Mouse (Mus musculus): ENCODE results near the gene Slc9b1. TPM values are rescaled to one million over a fixed set of nuclear protein-coding genes. Genes with fewer than 3 reads are reported as not detected.

The Slc9b1 gene
- under 1 TPM in 1 of 2 experiments, not detected in 1; 0.62 TPM for total RNA-seq (2021)
- long read RNA-seq, experiment 1, result 0 reads
- long read RNA-seq, experiment 2, result 0 reads

GRCm38 (mm10) chr3:135347739-135348264, at the start of gene Slc9b1:
Slc9b1 (plus strand) TSS chr3:135348029.
- intact Hi-C loops (cut with DNase I), result no loop called here
- DNase-seq (ENCODE audit: low spot score in 2 of 2), result no peak

GRCm38 (mm10) chr3:135298560-135298959, 49.3 kb upstream of the Slc9b1 start:
- intact Hi-C loops (cut with DNase I), result loop anchor here (10.0 kb wide), 1 partner anchor 106 kb away; no protein-coding TSS in a partner anchor
- DNase-seq (ENCODE audit: low spot score in 2 of 2), result peak in 1 of 2 experiments; percentile 26

GRCm38 (mm10) chr3:135300081-135300480, 47.7 kb upstream of the Slc9b1 start:
- intact Hi-C loops (cut with DNase I), result no loop called here

GRCm38 (mm10) chr3:135304060-135304459, 43.8 kb upstream of the Slc9b1 start:
- DNase-seq (ENCODE audit: low spot score in 2 of 2), result no peak
- intact Hi-C loops (cut with DNase I), result no loop called here

More at GRCm38 (mm10) chr3:135300081-135300480, 47.7 kb upstream of the Slc9b1 start:
- DNase-seq (ENCODE audit: low spot score in 2 of 2), result no peak

- no peak for DNase-seq (ENCODE audit: low spot score in 2 of 2)
- intact Hi-C loops (cut with DNase I), result no loop called here
These were observed 43.3 kb upstream of the Slc9b1 start for GRCm38 (mm10) chr3:135304566-135304965.

GRCm38 (mm10) chr3:135307411-135308259, 40.2 kb upstream of the Slc9b1 start, which contains the start of gene Slc9b2:
Slc9b2 (plus strand) TSS chr3:135307700.
- intact Hi-C loops (cut with DNase I), result no loop called here
- peak; percentile 7 to 28 for DNase-seq (ENCODE audit: low spot score in 2 of 2)

- no peak for DNase-seq (ENCODE audit: low spot score in 2 of 2)
- intact Hi-C loops (cut with DNase I), result no loop called here
These were observed 34.8 kb upstream of the Slc9b1 start for GRCm38 (mm10) chr3:135312916-135313491.

GRCm38 (mm10) chr3:135313727-135314126, 34.1 kb upstream of the Slc9b1 start:
- intact Hi-C loops (cut with DNase I), result no loop called here
- peak in 1 of 2 experiments; percentile 5 for DNase-seq (ENCODE audit: low spot score in 2 of 2)

- DNase-seq (ENCODE audit: low spot score in 2 of 2), result no peak
- intact Hi-C loops (cut with DNase I), result no loop called here
These were observed 33.0 kb upstream of the Slc9b1 start for GRCm38 (mm10) chr3:135314811-135315210.

- intact Hi-C loops (cut with DNase I), result no loop called here
- DNase-seq (ENCODE audit: low spot score in 2 of 2), result no peak
These were observed 32.0 kb upstream of the Slc9b1 start for GRCm38 (mm10) chr3:135315720-135316425.

GRCm38 (mm10) chr3:135318331-135318730, 29.5 kb upstream of the Slc9b1 start:
- intact Hi-C loops (cut with DNase I), result no loop called here
- DNase-seq (ENCODE audit: low spot score in 2 of 2), result no peak

GRCm38 (mm10) chr3:135324354-135324753, 23.5 kb upstream of the Slc9b1 start:
- intact Hi-C loops (cut with DNase I), result no loop called here
- peak; percentile 8 to 53 for DNase-seq (ENCODE audit: low spot score in 2 of 2)

GRCm38 (mm10) chr3:135327176-135327575, 20.7 kb upstream of the Slc9b1 start:
- intact Hi-C loops (cut with DNase I), result no loop called here
- DNase-seq (ENCODE audit: low spot score in 2 of 2), result no peak

GRCm38 (mm10) chr3:135327601-135328000, 20.2 kb upstream of the Slc9b1 start:
- intact Hi-C loops (cut with DNase I), result no loop called here
- DNase-seq (ENCODE audit: low spot score in 2 of 2), result no peak

- intact Hi-C loops (cut with DNase I), result no loop called here
- peak; percentile 36 to 46 for DNase-seq (ENCODE audit: low spot score in 2 of 2)
These were observed 19.3 kb upstream of the Slc9b1 start for GRCm38 (mm10) chr3:135328560-135328959.

GRCm38 (mm10) chr3:135332691-135333090, 15.1 kb upstream of the Slc9b1 start:
- DNase-seq (ENCODE audit: low spot score in 2 of 2), result no peak
- intact Hi-C loops (cut with DNase I), result no loop called here

- DNase-seq (ENCODE audit: low spot score in 2 of 2), result no peak
These were observed 14.1 kb upstream of the Slc9b1 start for GRCm38 (mm10) chr3:135333763-135334162.

GRCm38 (mm10) chr3:135349022-135349421, 1.2 kb downstream of the Slc9b1 start:
- intact Hi-C loops (cut with DNase I), result no loop called here
- no peak for DNase-seq (ENCODE audit: low spot score in 2 of 2)

More at GRCm38 (mm10) chr3:135333763-135334162, 14.1 kb upstream of the Slc9b1 start:
- intact Hi-C loops (cut with DNase I), result no loop called here

- intact Hi-C loops (cut with DNase I), result no loop called here
- no peak for DNase-seq (ENCODE audit: low spot score in 2 of 2)
These were observed 4.0 kb downstream of the Slc9b1 start for GRCm38 (mm10) chr3:135351857-135352256.

- intact Hi-C loops (cut with DNase I), result no loop called here
- no peak for DNase-seq (ENCODE audit: low spot score in 2 of 2)
These were observed 9.6 kb downstream of the Slc9b1 start for GRCm38 (mm10) chr3:135357394-135357793.
